Mouse (Mus musculus) thymus, adult 2 months (tissue): ENCODE measurements around the gene Pls3. TPM values are rescaled to one million over a fixed set of nuclear protein-coding genes. Genes with fewer than 3 reads are reported as not detected.

ENCODE experiments used
- DNase-seq: peaks from one replicate; pipeline ENCODE4 v3.0.0; 2021
- H3K27ac ChIP-seq: fragments of 200-500 bp; 2 replicates; pipeline ENCODE4 v1.5.1; 2012; ENCODE audit warnings: low read length, control low read depth; ENCODE audit not compliant: control insufficient read depth, insufficient read depth
- H3K27me3 ChIP-seq: fragments of 200-500 bp; 2 replicates; pipeline ENCODE4 v1.6.1; 2012; ENCODE audit warnings: mild to moderate bottlenecking, low read length, moderate library complexity, mixed read lengths; ENCODE audit not compliant: control insufficient read depth, insufficient read depth
- H3K36me3 ChIP-seq: fragments of 200-500 bp; 2 replicates; pipeline ENCODE4 v1.6.1; 2012; ENCODE audit warnings: mild to moderate bottlenecking, low read length, moderate library complexity; ENCODE audit not compliant: control insufficient read depth, insufficient read depth
- H3K4me1 ChIP-seq: fragments of 200-500 bp; replicated peaks from 2 replicates; pipeline ENCODE4 v1.6.1; 2012; ENCODE audit warnings: low read length; ENCODE audit not compliant: control insufficient read depth, insufficient read depth
- H3K4me3 ChIP-seq: fragments of 200-500 bp; 2 replicates; pipeline ENCODE4 v1.5.1; 2012; ENCODE audit warnings: mild to moderate bottlenecking, low read length, control low read depth, moderate library complexity; ENCODE audit not compliant: control insufficient read depth, insufficient read depth
- CTCF ChIP-seq: fragments of 200-500 bp; IDR thresholded peaks from 2 replicates; pipeline ENCODE4 v1.5.1; 2012; ENCODE audit warnings: mild to moderate bottlenecking, control low read depth, low read length, moderate library complexity, borderline replicate concordance; ENCODE audit not compliant: control insufficient read depth, poor library complexity, insufficient read depth; ENCODE audit errors: extremely low read depth
- POLR2A ChIP-seq: fragments of 200-500 bp; IDR thresholded peaks from 2 replicates; pipeline ENCODE4 v1.6.1; 2012; ENCODE audit warnings: mild to moderate bottlenecking, low read length, control low read depth, moderate library complexity; ENCODE audit not compliant: control insufficient read depth, poor library complexity, insufficient read depth; ENCODE audit errors: extremely low read depth
- WGBS: fragments of 180-500 bp; shearing (Covaris S2); methylation state at CpG from one replicate; pipeline ENCODE4 v1.1.7; 2018; 5-methylcytosine and 5-hydroxymethylcytosine counted together
- polyA plus RNA-seq: library from polyadenylated mRNA; depleted of rRNA; stranded (reverse); fragments of >200 nt; gene quantifications from 2 replicates; pipeline ENCODE4 v1.2.3, GENCODE M21; 2012; rRNA removed

Gene Pls3
- polyA plus RNA-seq = 1.7 and 2.8 TPM in 2 replicates

GRCm38 (mm10) chrX:75874332-75875291, at the start of gene Pls3:
Pls3 (minus strand) TSS chrX:75875182.
- TF ChIP-seq CTCF (no peak), POLR2A (no peak)
- H3K27ac ChIP-seq = no peak within 1 kb of the TSS
- peak within 1 kb of the TSS; percentile 41 for H3K4me3 ChIP-seq
- H3K4me1 ChIP-seq = no peaks in the 10 kb centered on the region
- no peaks in the 10 kb centered on the region for H3K36me3 ChIP-seq
- peak; percentile 45 for DNase-seq
- WGBS = 2% methylated on average over 39 of the region's 45 CpGs
- H3K27me3 ChIP-seq = no peaks in the 10 kb centered on the region

GRCm38 (mm10) chrX:75895716-75896115, 20.7 kb upstream of the Pls3 start:
- TF ChIP-seq CTCF (no peak), POLR2A (no peak)
- 65% methylated on average over 6 of the region's 6 CpGs for WGBS
- Histone ChIP-seq H3K4me3 (no peak overlapping the region), H3K27me3 (no peaks in the 10 kb centered on the region), H3K27ac (no peak overlapping the region), H3K4me1 (no peaks in the 10 kb centered on the region), H3K36me3 (no peaks in the 10 kb centered on the region)
- no peak for DNase-seq

- no peaks in the 10 kb centered on the region for H3K36me3 ChIP-seq
- no peak for DNase-seq
- 36% methylated on average over 5 of the region's 5 CpGs for WGBS
- no peaks in the 10 kb centered on the region for H3K4me1 ChIP-seq
- TF ChIP-seq CTCF = no peak
- no peak for TF ChIP-seq POLR2A
- H3K27ac ChIP-seq = no peak overlapping the region
- no peak overlapping the region for H3K4me3 ChIP-seq
- H3K27me3 ChIP-seq = no peaks in the 10 kb centered on the region
These were observed 584 bp upstream of the Pls3 start for GRCm38 (mm10) chrX:75875566-75875965.

DNA sequence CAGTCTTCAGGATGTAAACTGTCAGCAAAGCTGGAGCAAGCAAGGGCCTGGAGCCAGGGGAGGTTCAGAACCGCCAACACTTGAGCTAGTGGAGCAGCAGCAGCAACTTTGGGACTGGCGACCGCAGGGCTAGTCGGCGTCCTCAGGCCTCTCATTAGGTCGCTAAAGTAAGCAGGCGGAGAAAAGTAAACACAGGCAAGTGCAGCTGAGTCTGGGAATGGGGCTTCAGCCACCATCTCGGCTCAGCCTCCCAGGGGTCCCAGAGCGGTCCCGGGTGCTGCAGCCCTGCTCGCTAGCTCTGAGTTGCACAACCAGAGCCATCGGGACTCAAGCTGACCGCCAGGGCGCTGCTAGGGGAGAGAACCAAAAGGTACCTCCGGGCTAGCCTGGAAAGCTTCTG, 1.2 kb downstream of the Pls3 start:
- Histone ChIP-seq H3K36me3 (no peaks in the 10 kb centered on the region), H3K4me3 (no peak overlapping the region), H3K27me3 (no peaks in the 10 kb centered on the region), H3K27ac (no peak overlapping the region), H3K4me1 (no peaks in the 10 kb centered on the region)
- TF ChIP-seq CTCF (no peak), POLR2A (no peak)
- WGBS = 61% methylated on average over 15 of the region's 15 CpGs
- DNase-seq = no peak

DNA sequence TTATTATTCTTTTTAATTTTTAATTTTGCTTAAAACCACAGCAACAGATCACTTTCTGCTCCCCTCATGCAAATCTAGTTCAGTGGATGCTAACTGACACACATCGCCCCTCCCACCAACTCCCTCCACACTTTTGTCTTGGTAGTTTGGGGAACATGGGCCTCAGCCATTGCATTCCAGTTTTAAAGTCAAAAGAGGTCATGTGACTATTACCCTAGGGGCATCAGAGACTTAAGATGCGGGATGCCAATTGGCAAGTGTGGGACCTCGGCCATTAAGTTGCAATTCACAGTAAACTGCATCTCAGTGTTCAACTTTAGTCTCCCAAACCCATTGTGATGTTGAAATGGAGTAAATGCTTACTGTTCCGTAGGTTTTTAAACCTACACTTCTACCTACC, 1.7 kb downstream of the Pls3 start:
- Histone ChIP-seq H3K4me3 (no peak overlapping the region), H3K36me3 (no peaks in the 10 kb centered on the region), H3K4me1 (no peaks in the 10 kb centered on the region), H3K27me3 (no peaks in the 10 kb centered on the region), H3K27ac (no peak overlapping the region)
- 94% methylated on average over 4 of the region's 4 CpGs for WGBS
- no peak for TF ChIP-seq CTCF
- TF ChIP-seq POLR2A = no peak
- DNase-seq = no peak

- WGBS = 85% methylated on average over 2 of the region's 2 CpGs
- no peak for DNase-seq
- no peak overlapping the region for H3K27ac ChIP-seq
- TF ChIP-seq POLR2A (no peak), CTCF (no peak)
- H3K27me3 ChIP-seq = no peaks in the 10 kb centered on the region
- H3K4me3 ChIP-seq = no peak overlapping the region
- H3K36me3 ChIP-seq = no peaks in the 10 kb centered on the region
- H3K4me1 ChIP-seq = no peaks in the 10 kb centered on the region
These were observed 3.1 kb downstream of the Pls3 start for GRCm38 (mm10) chrX:75871855-75872254.

- Histone ChIP-seq H3K36me3 (no peaks in the 10 kb centered on the region), H3K27me3 (no peaks in the 10 kb centered on the region), H3K4me1 (no peaks in the 10 kb centered on the region)
These were observed 13.3 kb downstream of the Pls3 start for GRCm38 (mm10) chrX:75861715-75862114.

More at GRCm38 (mm10) chrX:75861715-75862114, 13.3 kb downstream of the Pls3 start:
- WGBS = 93% methylated on average over 3 of the region's 3 CpGs
- Histone ChIP-seq H3K27ac (no peak overlapping the region), H3K4me3 (no peak overlapping the region)
- TF ChIP-seq CTCF = no peak
- TF ChIP-seq POLR2A = no peak
- DNase-seq = no peak
